Mouse (Mus musculus) erythroblast, embryonic 14.5 days (primary cell): ENCODE data around the gene Neo1.

Experiments used
- GATA1 ChIP-seq: IDR thresholded peaks from 2 replicates; pipeline ENCODE4 v1.6.1; 2012; ENCODE audit warnings: low read length, inconsistent platforms, mixed read lengths
- TAL1 ChIP-seq: IDR thresholded peaks from 3 replicates; pipeline ENCODE4 v1.6.1; 2012; ENCODE audit warnings: low read length, inconsistent platforms, mixed read lengths

DNA sequence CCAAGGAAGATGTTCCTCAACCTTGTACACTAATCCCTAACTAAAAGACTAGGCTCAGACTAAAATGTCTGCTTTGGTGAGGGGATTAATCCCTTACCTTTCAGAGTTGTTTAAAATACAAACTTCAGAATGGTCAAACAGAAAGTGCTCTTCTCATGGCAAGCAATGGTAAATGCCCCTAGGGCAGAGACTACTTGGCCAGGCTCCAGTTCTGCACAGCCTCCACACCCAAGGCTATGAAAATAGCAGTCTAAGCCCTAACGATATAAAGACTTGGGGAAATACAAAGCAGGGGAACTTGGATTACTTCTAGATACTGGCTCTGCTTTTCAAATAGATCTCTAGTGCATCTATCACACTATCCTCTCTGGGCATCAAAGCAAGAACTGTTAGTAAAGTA, 153.6 kb downstream of the Neo1 start:
- TF ChIP-seq TAL1 (no peak), GATA1 (no peak)
